Mouse (Mus musculus): ENCODE data around the gene Sp1.

The Sp1 gene

GRCm38 (mm10) chr15:102405489-102406195, at the start of gene Sp1:
TSS of gene Sp1 (plus strand) at chr15:102406143.
- CTCF ChIA-PET: interaction anchor here (0.5 to 1.8 kb wide), 25 partner anchors 8 to 1248 kb away, joined by 3 to 14 read pairs (median 4); partner anchors contain the start of genes Pcbp2 (in 1 of the 4) and Soat2 (in 1 of the 4)
- POLR2A ChIA-PET: interaction anchor here (0.5 to 11.7 kb wide), 179 partner anchors 9 to 1126 kb away, joined by 3 to 337 read pairs (median 5); partner anchors contain the start of genes Pcbp2 (in 4 of the 4), Aaas (in 3 of the 4), Tarbp2 (in 3 of the 4) and Atp5g2 (in 2 of the 4)

- CTCF ChIA-PET: interaction anchor here in 1 of 4 experiments (0.8 to 1.8 kb wide), 2 partner anchors 132 to 383 kb away, joined by 3 to 5 read pairs; no protein-coding TSS in a partner anchor
- POLR2A ChIA-PET: interaction anchor here in 3 of 4 experiments (0.9 to 6.3 kb wide), 14 partner anchors 9 to 162 kb away, joined by 3 to 45 read pairs (median 4); partner anchors contain the start of gene Myg1 (in 1 of the 3)
These were observed 49.2 kb upstream of the Sp1 start for GRCm38 (mm10) chr15:102356501-102357325.

GRCm38 (mm10) chr15:102358126-102358525, 47.8 kb upstream of the Sp1 start:
- CTCF ChIA-PET: interaction anchor here (0.6 to 2.2 kb wide), 24 partner anchors 8 to 1255 kb away, joined by 3 to 16 read pairs (median 4); partner anchors contain the start of gene Aaas (in 1 of the 4)
- POLR2A ChIA-PET: interaction anchor here in 3 of 4 experiments (0.5 to 6.3 kb wide), 43 partner anchors 8 to 313 kb away, joined by 3 to 45 read pairs (median 4); partner anchors contain the start of genes Pcbp2 (in 3 of the 3), Myg1 (in 2 of the 3), Sp1 (in 2 of the 3) and Tarbp2 (in 2 of the 3)

- ChIA-PET CTCF (interaction anchor here (0.5 to 2.2 kb wide), 22 partner anchors 9 to 1731 kb away, joined by 3 to 16 read pairs (median 5); partner anchors contain the start of genes Aaas (in 2 of the 4) and Tarbp2 (in 1 of the 4)), POLR2A (interaction anchor here in 3 of 4 experiments (0.5 to 6.3 kb wide), 35 partner anchors 8 to 374 kb away, joined by 3 to 45 read pairs (median 5); partner anchors contain the start of genes Tarbp2 (in 3 of the 3), Pcbp2 (in 2 of the 3), Sp1 (in 2 of the 3) and Aaas (in 1 of the 3))
These were observed 47.1 kb upstream of the Sp1 start for GRCm38 (mm10) chr15:102358834-102359233.

DNA sequence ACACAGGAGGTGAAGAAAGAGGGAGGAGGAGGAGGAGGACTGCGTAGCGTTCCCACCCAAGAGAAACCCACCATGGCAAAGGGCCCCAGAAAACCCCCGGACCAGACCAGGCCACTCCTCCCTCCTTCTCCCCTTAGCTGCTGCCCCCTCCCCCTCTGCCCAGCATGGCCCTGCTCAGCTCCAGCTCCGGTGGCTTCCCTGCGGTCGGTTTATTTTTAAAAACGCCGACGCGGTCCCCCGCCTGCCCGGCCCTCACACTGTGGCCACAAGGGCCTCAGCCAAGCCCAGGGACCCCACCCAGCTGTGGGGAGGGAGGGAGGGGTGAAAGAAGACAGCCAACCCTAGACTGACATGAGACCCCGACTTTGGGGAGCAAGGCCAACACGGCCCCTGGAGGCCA, 43.3 kb upstream of the Sp1 start:
- ChIA-PET CTCF (interaction anchor here (0.5 to 1.2 kb wide), 9 partner anchors 9 to 253 kb away, joined by 3 to 7 read pairs (median 3); partner anchors contain the start of gene Espl1 (in 1 of the 4)), POLR2A (interaction anchor here in 3 of 4 experiments (0.6 to 6.3 kb wide), 16 partner anchors 9 to 353 kb away, joined by 3 to 45 read pairs (median 4); partner anchors contain the start of genes Aaas (in 2 of the 3) and Sp1 (in 2 of the 3))

- ChIA-PET POLR2A (interaction anchor here in 3 of 4 experiments (0.6 to 3.7 kb wide), 8 partner anchors 10 to 153 kb away, joined by 3 to 11 read pairs (median 4); partner anchors contain the start of genes Sp1 (in 1 of the 3) and Tarbp2 (in 1 of the 3)), CTCF (interaction anchor here in 1 of 4 experiments (0.8 to 1.8 kb wide), 2 partner anchors 17 to 36 kb away, joined by 3 to 6 read pairs; no protein-coding TSS in a partner anchor)
These were observed 41.3 kb upstream of the Sp1 start for GRCm38 (mm10) chr15:102364678-102365077.

GRCm38 (mm10) chr15:102366238-102366637, 39.7 kb upstream of the Sp1 start:
- POLR2A ChIA-PET: interaction anchor here in 3 of 4 experiments (0.5 to 3.7 kb wide), 21 partner anchors 8 to 583 kb away, joined by 3 to 13 read pairs (median 4); partner anchors contain the start of genes Sp1 (in 2 of the 3), Tarbp2 (in 2 of the 3), Aaas (in 1 of the 3) and Pcbp2 (in 1 of the 3)
- CTCF ChIA-PET: interaction anchor here in 3 of 4 experiments (0.6 to 2.0 kb wide), 10 partner anchors 11 to 55 kb away, joined by 3 to 14 read pairs (median 6); partner anchors contain the start of gene Aaas (in 1 of the 3)

DNA sequence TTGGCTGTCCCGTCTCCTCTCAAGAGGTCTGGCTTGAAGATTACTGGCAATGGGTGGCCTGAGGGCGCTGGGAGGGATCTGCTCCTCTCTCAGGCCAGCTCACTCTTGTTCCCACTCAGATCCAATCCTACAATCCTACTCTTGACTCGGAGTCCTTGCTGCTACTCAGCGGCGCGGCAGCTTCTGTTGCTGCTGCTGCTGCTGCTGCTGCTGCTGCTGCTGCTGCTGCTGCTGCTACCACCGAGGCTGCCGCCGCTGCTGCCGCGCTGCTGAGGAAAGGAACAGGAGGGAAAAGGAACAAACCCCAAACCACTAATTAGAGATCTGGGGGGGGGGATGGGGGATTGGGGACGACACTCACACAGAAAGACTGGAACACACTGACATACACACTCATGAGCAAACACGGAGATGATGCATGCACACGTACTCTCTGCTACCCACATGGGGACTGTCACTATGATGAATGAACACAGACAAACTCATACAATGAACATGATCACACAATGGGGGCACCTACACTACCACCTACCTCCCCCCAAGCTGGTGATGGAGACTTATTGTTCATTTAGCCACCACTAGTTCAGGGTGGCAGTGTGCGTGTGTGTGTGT, 39.1 kb upstream of the Sp1 start, which contains the start of gene Sp7:
TSS of gene Sp7 (minus strand) at position 450 of the 612 bp plus-strand sequence.
- ChIA-PET CTCF (interaction anchor here in 3 of 4 experiments (0.6 to 2.0 kb wide), 9 partner anchors 10 to 42 kb away, joined by 3 to 14 read pairs (median 5); partner anchors contain the start of gene Aaas (in 1 of the 3)), POLR2A (interaction anchor here in 2 of 4 experiments (0.6 to 3.7 kb wide), 14 partner anchors 8 to 151 kb away, joined by 3 to 13 read pairs (median 6); partner anchors contain the start of genes Aaas (in 1 of the 2), Pcbp2 (in 1 of the 2), Pfdn5 (in 1 of the 2) and Sp1 (in 1 of the 2))

DNA sequence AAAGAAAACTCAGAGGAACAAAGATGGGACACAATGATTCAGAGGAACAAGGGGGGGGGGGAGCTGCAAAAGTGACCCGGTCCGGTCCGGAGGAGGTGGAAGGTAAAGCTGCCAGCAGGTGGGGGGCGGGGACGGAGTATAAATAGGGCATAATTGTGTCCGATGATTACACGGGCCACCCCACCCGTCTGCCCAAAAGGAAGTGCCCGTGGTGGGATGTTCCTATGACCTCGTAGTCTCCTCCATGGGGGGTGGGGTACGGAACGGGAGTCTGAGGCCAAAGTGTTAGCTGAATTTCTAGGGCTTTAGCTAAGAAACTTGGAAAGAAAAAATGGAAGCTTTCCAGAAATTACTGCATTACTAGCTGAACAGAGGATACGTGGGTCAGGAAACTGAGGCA, 36.0 kb upstream of the Sp1 start:
- POLR2A ChIA-PET: interaction anchor here (0.6 to 4.9 kb wide), 13 partner anchors 10 to 240 kb away, joined by 3 to 45 read pairs (median 5); partner anchors contain the start of genes Sp1 (in 2 of the 4), Aaas (in 1 of the 4) and Espl1 (in 1 of the 4)
- CTCF ChIA-PET: interaction anchor here in 3 of 4 experiments (0.6 to 2.0 kb wide), 6 partner anchors 11 to 20 kb away, joined by 3 to 7 read pairs (median 5); partner anchors contain the start of gene Aaas (in 1 of the 3)

DNA sequence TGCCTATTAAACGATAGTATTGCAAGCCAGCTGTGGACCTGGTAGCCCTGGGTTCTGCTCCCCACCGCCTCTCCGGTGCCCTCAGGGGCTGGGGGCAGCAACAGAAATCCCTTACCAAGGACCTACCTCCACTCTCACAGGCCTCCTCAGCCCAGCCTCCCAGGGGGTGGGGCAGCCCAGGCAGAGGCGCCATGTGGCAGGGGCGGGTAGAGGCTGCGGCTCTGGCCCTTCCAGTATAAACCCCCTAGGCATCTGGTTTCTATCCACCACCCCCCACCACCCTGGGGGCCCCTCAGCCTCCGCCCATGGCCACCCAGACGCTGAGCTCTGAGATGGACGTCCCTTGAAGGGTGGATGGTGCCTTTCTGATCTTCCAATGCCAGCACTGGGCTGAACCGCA, 35.2 kb upstream of the Sp1 start:
- POLR2A ChIA-PET: interaction anchor here in 3 of 4 experiments (0.6 to 4.9 kb wide), 17 partner anchors 11 to 240 kb away, joined by 3 to 45 read pairs (median 4); partner anchors contain the start of genes Aaas (in 1 of the 3), Espl1 (in 1 of the 3), Prr13 (in 1 of the 3) and Tarbp2 (in 1 of the 3)
- CTCF ChIA-PET: interaction anchor here in 3 of 4 experiments (0.6 to 2.0 kb wide), 8 partner anchors 9 to 20 kb away, joined by 3 to 7 read pairs (median 4); partner anchors contain the start of gene Aaas (in 1 of the 3)

GRCm38 (mm10) chr15:102376453-102377162, 29.3 kb upstream of the Sp1 start:
- ChIA-PET POLR2A (interaction anchor here (0.5 to 5.2 kb wide), 58 partner anchors 10 to 673 kb away, joined by 3 to 37 read pairs (median 5); partner anchors contain the start of genes Aaas (in 3 of the 4), Sp1 (in 3 of the 4), Tarbp2 (in 2 of the 4) and Myg1 (in 1 of the 4)), CTCF (interaction anchor here (0.6 to 2.5 kb wide), 42 partner anchors 10 to 276 kb away, joined by 3 to 16 read pairs (median 4); partner anchors contain the start of genes Aaas (in 2 of the 4), Sp1 (in 2 of the 4), Tarbp2 (in 1 of the 4) and Tns2 (in 1 of the 4))

- ChIA-PET POLR2A (interaction anchor here (0.6 to 5.2 kb wide), 63 partner anchors 9 to 294 kb away, joined by 3 to 37 read pairs (median 4); partner anchors contain the start of genes Aaas (in 3 of the 4), Sp1 (in 3 of the 4), Tarbp2 (in 2 of the 4) and Myg1 (in 1 of the 4)), CTCF (interaction anchor here (0.5 to 2.5 kb wide), 50 partner anchors 9 to 276 kb away, joined by 3 to 16 read pairs (median 4); partner anchors contain the start of genes Aaas (in 3 of the 4), Sp1 (in 2 of the 4), Tarbp2 (in 1 of the 4) and Tns2 (in 1 of the 4))
These were observed 28.8 kb upstream of the Sp1 start for GRCm38 (mm10) chr15:102377163-102377543.

- ChIA-PET POLR2A (interaction anchor here (0.6 to 5.2 kb wide), 53 partner anchors 8 to 295 kb away, joined by 3 to 37 read pairs (median 5); partner anchors contain the start of genes Aaas (in 3 of the 4), Sp1 (in 3 of the 4), Tarbp2 (in 2 of the 4) and Myg1 (in 1 of the 4)), CTCF (interaction anchor here (0.5 to 2.5 kb wide), 41 partner anchors 9 to 270 kb away, joined by 3 to 16 read pairs (median 4); partner anchors contain the start of genes Aaas (in 3 of the 4), Sp1 (in 1 of the 4) and Tarbp2 (in 1 of the 4))
These were observed 28.1 kb upstream of the Sp1 start for GRCm38 (mm10) chr15:102377810-102378262.

DNA sequence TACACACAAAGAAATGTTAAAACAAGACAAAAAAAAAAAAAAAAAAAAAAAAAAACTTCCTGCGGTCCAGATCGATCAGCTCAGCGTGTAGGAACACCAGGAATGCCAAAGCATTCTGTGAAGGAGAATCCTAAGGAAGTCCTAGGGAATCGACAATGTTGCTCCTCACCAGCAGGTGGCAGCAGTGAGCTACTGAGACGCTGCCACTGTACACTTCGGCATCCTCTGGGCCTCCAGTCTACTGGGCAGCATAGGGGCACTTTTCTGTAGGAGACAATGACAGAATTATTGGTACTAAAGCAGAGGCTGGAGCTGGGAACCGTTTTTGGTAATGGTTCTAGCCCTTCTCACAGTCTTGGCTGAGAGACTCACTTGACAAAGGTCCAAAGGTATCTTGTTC, 24.4 kb upstream of the Sp1 start:
- CTCF ChIA-PET: interaction anchor here (0.5 to 2.3 kb wide), 83 partner anchors 9 to 1328 kb away, joined by 3 to 21 read pairs (median 5); partner anchors contain the start of genes Sp1 (in 3 of the 4), Aaas (in 2 of the 4), Npff (in 2 of the 4) and Pfdn5 (in 2 of the 4)

More for the DNA sequence above, 24.4 kb upstream of the Sp1 start:
- POLR2A ChIA-PET: interaction anchor here (0.6 to 3.6 kb wide), 80 partner anchors 9 to 1133 kb away, joined by 3 to 40 read pairs (median 4); partner anchors contain the start of genes Sp1 (in 4 of the 4), Aaas (in 2 of the 4), Npff (in 2 of the 4) and Pcbp2 (in 2 of the 4)

Measured in embryonic stem cell, embryonic (primary cell).